Mouse (Mus musculus) cerebellum, postnatal 10 days (tissue): Measurements from ENCODE around the gene Prickle2.
A peak's percentile ranks its signal among the peaks of the same experiment; 100 is the strongest.

Source experiments
- DNase-seq, 2 experiments: peaks; one replicate each; pipeline ENCODE4 v3.0.0; 2021; ENCODE audit warnings: mixed read lengths in 2 of 2

Gene Prickle2

GRCm38 (mm10) chr6:92665530-92665989, 40.4 kb downstream of the Prickle2 start:
- DNase-seq: peak; percentile 92 to 95

- DNase-seq: peak in 1 of 2 experiments; percentile 16
Observed at GRCm38 (mm10) chr6:92663885-92664284, 42.1 kb downstream of the Prickle2 start.

GRCm38 (mm10) chr6:92663433-92663832, 42.5 kb downstream of the Prickle2 start:
- no peak for DNase-seq

DNA sequence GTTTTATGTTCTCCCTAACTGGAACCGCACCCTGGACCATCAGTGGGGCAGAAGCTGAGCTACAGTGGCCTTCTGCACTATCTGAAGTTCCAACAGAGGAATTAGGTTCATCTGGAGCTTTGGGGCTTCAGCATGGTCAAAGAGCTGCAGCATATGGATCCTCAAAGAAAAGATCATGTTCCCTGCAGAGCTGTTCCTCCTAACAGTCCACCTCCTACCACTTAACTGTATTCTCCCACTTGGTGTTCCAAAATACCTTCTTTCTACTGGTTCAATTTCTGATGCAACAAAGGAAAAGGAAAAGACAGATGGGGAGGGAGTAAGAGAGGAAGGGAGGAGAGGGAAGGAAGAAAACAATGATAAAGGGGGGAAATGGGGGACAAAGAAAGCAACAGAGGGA, 56.9 kb downstream of the Prickle2 start:
- no peak for DNase-seq

- no peak for DNase-seq
Observed at GRCm38 (mm10) chr6:92648571-92648970, 57.4 kb downstream of the Prickle2 start.

DNA sequence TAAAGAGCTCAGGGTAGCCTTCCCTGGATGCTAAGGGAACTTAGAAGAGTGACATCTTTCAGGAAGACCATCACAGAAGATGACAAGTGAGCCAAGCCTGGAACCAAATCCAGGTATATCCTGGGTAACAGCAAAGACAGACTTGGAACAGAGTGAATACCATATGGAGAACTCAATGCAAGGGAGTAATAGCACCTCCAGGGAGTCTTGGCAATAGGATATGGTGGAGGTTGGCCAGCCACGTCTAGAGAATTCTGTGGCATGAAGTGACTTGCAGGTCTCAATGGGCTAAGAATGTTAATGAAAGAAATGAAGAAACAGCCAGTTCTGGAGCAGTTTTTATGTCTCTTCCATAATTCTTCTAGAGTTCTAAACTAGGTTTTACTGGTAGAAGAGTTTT, 63.0 kb downstream of the Prickle2 start:
- peak; percentile 82 to 84 for DNase-seq

- no peak for DNase-seq
Observed at GRCm38 (mm10) chr6:92641956-92642355, 64.0 kb downstream of the Prickle2 start.

- DNase-seq: no peak
Observed at GRCm38 (mm10) chr6:92640896-92641295, 65.1 kb downstream of the Prickle2 start.

DNA sequence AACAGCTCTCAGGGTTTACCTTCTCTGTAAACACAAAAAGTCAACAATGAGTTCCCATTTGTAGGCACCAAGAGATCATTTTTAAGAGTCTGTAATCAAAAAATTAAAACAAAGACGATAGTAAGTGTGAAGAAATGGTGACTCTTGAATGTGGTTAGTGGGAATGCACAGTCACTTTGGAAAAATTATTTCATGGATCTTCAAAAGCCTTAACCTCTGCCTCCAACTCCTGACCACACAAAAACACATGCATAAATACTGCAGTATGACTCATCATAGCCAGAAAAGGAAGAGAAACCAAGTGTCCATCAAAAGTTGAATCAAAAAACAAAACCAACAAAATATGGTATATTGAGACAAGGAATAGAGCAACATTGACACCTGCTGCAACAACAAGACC, 69.5 kb downstream of the Prickle2 start:
- DNase-seq: no peak

DNA sequence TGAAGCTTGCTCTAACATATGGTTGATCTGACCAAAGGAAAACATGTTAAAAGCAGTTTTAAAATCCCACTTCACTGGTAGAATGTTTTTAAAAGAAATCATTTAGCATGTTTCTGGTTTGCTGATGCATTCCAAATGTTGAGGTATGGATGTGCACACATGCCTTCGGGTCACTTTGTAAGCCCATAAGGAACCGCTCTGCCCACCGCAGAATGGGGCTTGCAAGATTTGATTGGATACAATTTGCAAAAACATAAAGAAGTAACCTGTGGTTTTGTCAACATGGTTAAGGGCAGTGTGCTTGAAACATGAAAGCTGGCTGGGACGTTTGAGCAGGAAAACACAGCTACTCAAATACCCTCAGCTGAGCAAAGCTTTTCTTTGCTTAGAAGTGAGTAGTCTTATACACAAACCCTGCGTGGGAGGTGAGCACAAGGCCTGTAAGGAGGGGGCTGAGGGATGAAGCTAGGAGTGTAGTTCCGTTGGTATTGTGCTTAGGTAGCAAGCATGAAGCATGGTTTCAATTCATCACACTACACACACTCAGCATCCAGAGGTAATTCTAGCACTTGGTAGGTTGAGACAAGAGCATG, 71.0 kb downstream of the Prickle2 start:
- DNase-seq: no peak

DNA sequence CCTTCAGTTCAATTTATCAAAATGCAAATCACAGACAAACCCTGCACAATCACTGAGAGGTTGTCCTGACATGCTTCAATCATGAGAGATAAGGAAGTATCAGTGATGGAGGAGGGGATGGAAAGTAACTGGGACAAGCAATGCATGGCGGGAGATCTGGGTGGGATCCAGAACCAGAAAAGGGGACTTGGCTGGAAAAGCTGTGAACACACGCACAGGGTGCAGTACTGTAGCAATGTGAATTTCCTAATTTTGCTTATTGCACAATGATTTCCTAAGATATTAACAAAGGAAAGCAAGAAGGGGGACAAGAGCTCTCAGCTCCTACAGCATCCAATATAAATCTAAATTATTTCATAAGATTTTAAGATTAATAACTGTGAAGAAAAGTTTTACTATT, 75.0 kb downstream of the Prickle2 start:
- DNase-seq: peak; percentile 72 to 80

DNA sequence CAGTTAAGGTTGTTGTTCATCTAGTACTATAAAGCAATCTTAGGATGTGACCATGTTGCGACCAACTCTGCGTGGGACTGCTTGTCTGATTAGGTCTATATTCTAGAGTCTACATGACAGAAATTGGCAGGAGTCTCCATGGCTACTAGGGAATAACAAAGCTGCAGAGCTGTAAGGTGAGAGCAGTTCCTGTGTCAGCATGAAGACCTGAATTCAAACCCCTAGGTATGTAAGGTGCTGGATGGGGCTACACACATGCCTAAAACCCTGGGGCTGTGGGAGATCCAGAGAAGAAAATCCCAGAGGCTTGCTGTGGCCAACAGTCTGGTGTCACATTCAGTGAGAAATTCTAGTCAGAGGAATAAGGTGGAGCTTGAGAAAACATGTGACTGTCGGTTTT, 78.2 kb downstream of the Prickle2 start:
- peak; percentile 45 to 54 for DNase-seq

GRCm38 (mm10) chr6:92627048-92627617, 78.8 kb downstream of the Prickle2 start:
- peak; percentile 82 to 87 for DNase-seq

- peak; percentile 85 to 91 for DNase-seq
Observed at GRCm38 (mm10) chr6:92625923-92626322, 80.0 kb downstream of the Prickle2 start.

- DNase-seq: peak in 1 of 2 experiments; percentile 32
Observed at GRCm38 (mm10) chr6:92624306-92624705, 81.6 kb downstream of the Prickle2 start.

GRCm38 (mm10) chr6:92617183-92617582, 88.8 kb downstream of the Prickle2 start:
- DNase-seq: no peak

- DNase-seq: no peak
Observed at GRCm38 (mm10) chr6:92614771-92615170, 91.2 kb downstream of the Prickle2 start.

DNA sequence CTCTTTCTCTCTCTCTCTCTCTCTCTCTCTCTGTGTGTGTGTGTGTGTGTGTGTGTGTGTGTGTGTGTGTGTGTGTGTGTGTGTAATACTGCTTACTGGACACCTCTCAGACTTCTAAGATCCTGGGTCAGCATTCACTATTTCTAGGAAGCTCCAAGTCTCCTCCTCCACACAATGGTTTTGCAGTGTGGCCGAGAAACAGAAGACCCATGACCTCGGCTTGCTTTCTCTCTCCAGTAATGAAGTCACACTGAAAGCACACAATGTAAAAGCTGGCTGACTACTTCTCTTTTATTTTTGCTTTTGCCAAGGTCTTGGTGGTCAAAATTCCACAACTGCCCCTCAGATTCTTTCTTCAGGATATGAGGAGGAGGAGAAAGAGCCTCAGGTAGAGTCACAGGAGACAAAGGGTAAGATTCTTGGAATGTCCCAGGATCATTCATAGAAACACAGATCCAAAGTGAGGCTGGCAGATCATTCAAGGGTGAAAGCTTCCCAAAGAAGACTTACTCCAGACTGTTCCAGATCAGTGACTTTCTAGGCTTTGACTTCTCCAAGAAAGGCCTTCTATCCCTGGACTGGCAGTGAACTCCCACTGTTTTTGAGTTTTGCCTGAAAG, 93.7 kb downstream of the Prickle2 start:
- DNase-seq: no peak

- DNase-seq: no peak
Observed at GRCm38 (mm10) chr6:92609682-92610235, 96.2 kb downstream of the Prickle2 start.

- DNase-seq: no peak
Observed at GRCm38 (mm10) chr6:92609078-92609477, 96.9 kb downstream of the Prickle2 start.

- DNase-seq: no peak
Observed at GRCm38 (mm10) chr6:92605156-92605555, 100.8 kb downstream of the Prickle2 start.

DNA sequence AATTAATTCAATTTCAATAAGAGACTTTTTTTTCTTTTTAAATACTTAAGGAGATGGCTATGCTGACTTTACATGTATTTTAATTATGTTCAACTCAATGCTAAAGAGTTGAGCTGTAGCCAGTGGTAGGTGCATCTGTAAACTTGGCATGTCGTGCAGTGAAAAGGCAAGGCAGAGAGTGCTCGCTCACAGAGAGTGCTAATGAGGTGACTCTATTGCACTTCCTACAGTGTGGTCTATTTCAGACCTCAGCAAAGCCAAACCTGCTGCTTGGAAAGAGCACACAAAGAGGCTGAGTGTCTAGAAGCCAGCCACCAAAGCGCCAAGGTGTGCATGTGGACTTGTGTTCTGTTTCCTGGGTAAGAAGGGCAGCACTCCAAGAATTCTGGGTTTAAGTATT, 109.6 kb downstream of the Prickle2 start:
- DNase-seq: peak in 1 of 2 experiments; percentile 20

- DNase-seq: no peak
Observed at GRCm38 (mm10) chr6:92589381-92590065, 116.4 kb downstream of the Prickle2 start.
